Comparison of ENCODE assay signal across 8 mouse cellular contexts in the genomic region with DNA sequence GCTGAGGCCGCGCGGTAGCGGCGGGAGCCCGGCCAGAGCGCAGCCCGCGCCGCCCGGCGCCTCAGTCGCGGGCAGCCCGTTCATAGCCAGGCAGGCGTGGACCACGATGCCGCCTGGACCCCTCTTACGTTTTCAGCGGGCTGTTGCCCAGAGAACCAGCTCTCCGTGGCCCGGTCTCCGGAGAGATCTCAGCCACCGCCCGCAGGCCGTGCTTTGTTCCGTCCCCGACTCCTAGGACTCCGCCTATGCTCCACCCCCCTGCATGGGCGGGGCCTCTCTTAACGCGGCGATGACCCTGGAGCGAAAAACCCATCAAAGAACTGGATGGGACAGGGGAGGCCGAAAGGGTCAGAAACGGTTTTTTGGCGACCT. TPM values are rescaled to one million over a fixed set of nuclear protein-coding genes. Genes with fewer than 3 reads are reported as not detected.
A peak's percentile ranks its signal among the peaks of the same experiment; 100 is the strongest.
DNase-seq lines count a peak whose midpoint lies in the region; ATAC-seq lines count a peak whose summit lies in the region.

Gene Fam89b (minus strand): TSS at position 210 of the 372 bp plus-strand sequence.

- ATAC-seq in frontal cortex, adult (ENCODE audit: low TSS enrichment) = peak; percentile 80
- peak; percentile 34 to 44; a peak in 3 of 4 replicates for ATAC-seq in hematopoietic stem cell, adult 5-6 weeks (replicated peaks in 1 of 2; ENCODE audit: insufficient read depth in 1 of 2, low FRiP score in 2 of 2, low TSS enrichment in 1 of 2, low read depth in 1 of 2, poor library complexity in 2 of 2, severe bottlenecking in 2 of 2)

- peak; percentile 79 for DNase-seq in MN1 (ENCODE audit: low spot score)
- peak; percentile 77 for DNase-seq in cerebellum, adult 8-10 months
- peak; percentile 84 to 88 for DNase-seq in layer of hippocampus, postnatal 10 days (ENCODE audit: low spot score in 2 of 2)
- DNase-seq in lung, postnatal 10 days = peak; percentile 97
- DNase-seq in ovary, postnatal 36 days (ENCODE audit: low spot score) = peak; percentile 90
- DNase-seq in thymus, postnatal 14 days = peak; percentile 90

RNA-seq across cellular contexts. Expression of gene Fam89b, which starts in this region (rescaled TPM):
- 22.8 and 27.0 TPM in 2 replicates for total RNA-seq in hematopoietic stem cell, adult 5-6 weeks (2017)
- total RNA-seq in layer of hippocampus, postnatal 10 days (2021) = 10 to 100 TPM; 44.4 to 46.5 TPM

Comparison
In these comparisons a context has a peak if more than half of its experiments do, and no peak if none do; other contexts are left out.
1. Peak in every context shown above with its lines: DNase-seq and ATAC-seq.